Mouse (Mus musculus) CH12.LX (cell line): ENCODE results near the gene Ttc7. TPM values are rescaled to one million over a fixed set of nuclear protein-coding genes. Genes with fewer than 3 reads are reported as not detected.
A peak's percentile ranks its signal among the peaks of the same experiment; 100 is the strongest.

Source experiments
- DNase-seq: peaks from one replicate; pipeline ENCODE4 v3.0.0-alpha.2; 2013; ENCODE audit errors: extremely low read depth
- H3K27ac ChIP-seq: 2 replicates; pipeline ENCODE4 v1.5.1; 2012; ENCODE audit warnings: low read depth, mild to moderate bottlenecking, control low read depth, moderate library complexity; ENCODE audit not compliant: insufficient read depth
- H3K27me3 ChIP-seq: replicated peaks from 2 replicates; pipeline ENCODE3; 2012; ENCODE audit warnings: inconsistent platforms
- H3K36me3 ChIP-seq, 2 experiments: replicated peaks in 1 of 2; 2 replicates each; pipeline versions ENCODE3 to v1.6.1; 2012; ENCODE audit warnings: inconsistent platforms in 1 of 2, low read length in 1 of 2, mild to moderate bottlenecking in 1 of 2, mixed read lengths in 1 of 2, moderate library complexity in 1 of 2; ENCODE audit not compliant: control insufficient read depth in 1 of 2, insufficient read depth in 1 of 2
- H3K4me1 ChIP-seq, 2 experiments: 2 replicates each; pipeline ENCODE4 v1.6.1; 2012; ENCODE audit warnings: inconsistent platforms in 1 of 2, moderate library complexity in 1 of 2; ENCODE audit not compliant: insufficient read depth in 2 of 2, control insufficient read depth in 1 of 2
- H3K4me2 ChIP-seq: 2 replicates; pipeline ENCODE4 v1.6.1; 2012; ENCODE audit warnings: low read depth, mild to moderate bottlenecking, control low read depth; ENCODE audit not compliant: poor library complexity, insufficient read depth, severe bottlenecking
- H3K4me3 ChIP-seq, 3 experiments: fragments of 150-350 bp in 1 of 3; sonication (generic) in 1 of 3; replicated peaks in 1 of 3; 2 replicates each; pipeline versions ENCODE3 to v1.5.1; 2011 to 2012; ENCODE audit warnings: low read depth in 2 of 3, low read length in 2 of 3, mild to moderate bottlenecking in 2 of 3, moderate library complexity in 2 of 3, control low read depth in 1 of 3, improper control_type of control experiment in 1 of 3, inconsistent platforms in 1 of 3, mixed read lengths in 1 of 3; ENCODE audit not compliant: poor library complexity in 1 of 3
- H3K79me2 ChIP-seq: replicated peaks from 2 replicates; pipeline ENCODE4 v1.6.1; 2012; ENCODE audit warnings: mild to moderate bottlenecking, moderate library complexity; ENCODE audit not compliant: control insufficient read depth, poor library complexity, insufficient read depth, severe bottlenecking; ENCODE audit errors: extremely low read depth
- H3K9ac ChIP-seq: 2 replicates; pipeline ENCODE4 v1.6.1; 2012; ENCODE audit warnings: low read depth, mild to moderate bottlenecking, control low read depth, moderate library complexity; ENCODE audit not compliant: insufficient read depth
- H3K9me3 ChIP-seq: replicated peaks from 2 replicates; pipeline ENCODE3; 2012; ENCODE audit warnings: low read length, inconsistent platforms, mixed read lengths
- BHLHE40 ChIP-seq: IDR thresholded peaks from 2 replicates; pipeline ENCODE4 v1.6.1; 2011; ENCODE audit warnings: mild to moderate bottlenecking, low read depth, low read length, improper control_type of control experiment
- CHD1 ChIP-seq: IDR thresholded peaks from 2 replicates; pipeline ENCODE4 v1.6.1; 2012; ENCODE audit warnings: low read depth, low read length, improper control_type of control experiment, inconsistent platforms
- CHD2 ChIP-seq: IDR thresholded peaks from 2 replicates; pipeline ENCODE4 v1.6.1; 2011; ENCODE audit warnings: low read length, improper control_type of control experiment
- EP300 ChIP-seq: IDR thresholded peaks from 2 replicates; pipeline ENCODE4 v1.6.1; 2011; ENCODE audit warnings: low read length, improper control_type of control experiment
- ETS1 ChIP-seq: conservative IDR thresholded peaks from 2 replicates; pipeline ENCODE4 v1.6.1; 2012; ENCODE audit warnings: low read depth, mild to moderate bottlenecking, inconsistent platforms, low read length, improper control_type of control experiment, moderate library complexity
- JUN ChIP-seq: IDR thresholded peaks from 2 replicates; pipeline ENCODE4 v1.6.1; 2011; ENCODE audit warnings: low read depth, mild to moderate bottlenecking, low read length, improper control_type of control experiment, moderate library complexity; ENCODE audit not compliant: insufficient read depth
- JUND ChIP-seq: conservative IDR thresholded peaks from 2 replicates; pipeline ENCODE4 v1.6.1; 2011; ENCODE audit warnings: low read depth, low read length, improper control_type of control experiment
- MAX ChIP-seq: IDR thresholded peaks from 2 replicates; pipeline ENCODE4 v1.6.1; 2011; ENCODE audit warnings: low read length, improper control_type of control experiment
- MAZ ChIP-seq: IDR thresholded peaks from 2 replicates; pipeline ENCODE4 v1.6.1; 2012; ENCODE audit warnings: low read depth, mild to moderate bottlenecking, inconsistent platforms, low read length, improper control_type of control experiment, moderate library complexity
- MEF2A ChIP-seq: IDR thresholded peaks from 2 replicates; pipeline ENCODE4 v1.6.1; 2014; ENCODE audit warnings: low read depth, mild to moderate bottlenecking, inconsistent platforms, low read length, improper control_type of control experiment, borderline replicate concordance
- MXI1 ChIP-seq: IDR thresholded peaks from 2 replicates; pipeline ENCODE4 v1.6.1; 2011; ENCODE audit warnings: mild to moderate bottlenecking, low read depth, low read length, improper control_type of control experiment
- NELFE ChIP-seq: IDR thresholded peaks from 2 replicates; pipeline ENCODE4 v1.6.1; 2011; ENCODE audit warnings: low read depth, low read length, improper control_type of control experiment
- NRF1 ChIP-seq: IDR thresholded peaks from 2 replicates; pipeline ENCODE4 v1.6.1; 2014; ENCODE audit warnings: low read depth, mild to moderate bottlenecking, inconsistent platforms, low read length, improper control_type of control experiment, moderate library complexity
- POLR2AphosphoS2 ChIP-seq: IDR thresholded peaks from 2 replicates; pipeline ENCODE4 v1.6.1; 2011; ENCODE audit warnings: low read depth, low read length, improper control_type of control experiment
- TCF12 ChIP-seq: IDR thresholded peaks from 2 replicates; pipeline ENCODE4 v1.6.1; 2014; ENCODE audit warnings: low read depth, mild to moderate bottlenecking, inconsistent platforms, low read length, improper control_type of control experiment
- UBTF ChIP-seq: IDR thresholded peaks from 2 replicates; pipeline ENCODE4 v1.6.1; 2012; ENCODE audit warnings: low read depth, mild to moderate bottlenecking, inconsistent platforms, low read length, improper control_type of control experiment, moderate library complexity
- ZMIZ1 ChIP-seq: IDR thresholded peaks from 2 replicates; pipeline ENCODE4 v1.6.1; 2012; ENCODE audit warnings: low read depth, mild to moderate bottlenecking, inconsistent platforms, low read length, improper control_type of control experiment
- ZNF384 ChIP-seq: IDR thresholded peaks from 2 replicates; pipeline ENCODE4 v1.6.1; 2012; ENCODE audit warnings: low read depth, low read length, improper control_type of control experiment, inconsistent platforms
- dilution Hi-C: fragments of 300-500 bp; cut with MboI; formaldehyde crosslinking; loops from 2 replicates; pipeline ENCODE4 v1.14.3; 2020; ENCODE audit warnings: low sequenced_read_pairs; ENCODE audit not compliant: extremely low pct_unique_long_range_greater_than_20kb, extremely low pct_ligation_motif_present
- in situ Hi-C: fragments of 300-500 bp; cut with MboI; formaldehyde crosslinking; loops from 3 replicates; pipeline ENCODE4 v1.14.3; 2019; ENCODE audit warnings: low sequenced_read_pairs, low pct_ligation_motif_present, low pct_unique_long_range_greater_than_20kb, mixed read lengths
- polyA plus RNA-seq: library from polyadenylated mRNA; unstranded; fragments of >175 nt; gene quantifications from 2 replicates; pipeline ENCODE4 v1.2.1, GENCODE M21; 2012; ENCODE audit warnings: low read depth; ENCODE audit not compliant: insufficient read length
- total RNA-seq, 2 experiments: library from RNA; depleted of rRNA; stranded (reverse); fragments of 300-350 nt in 1 of 2; fragments of >200 nt in 1 of 2; gene quantifications; 2 replicates each; pipeline ENCODE4 v1.2.3; 2012 to 2014

Gene Ttc7
- total and polyA plus RNA-seq, 3 experiments: 6.2 to 16.4 (median 12.8) TPM

- dilution Hi-C loops: no loop called here
- no peaks in the 10 kb centered on the region for H3K27me3 ChIP-seq
- H3K36me3 ChIP-seq: no peaks in the 10 kb centered on the region
- H3K9me3 ChIP-seq: no peaks in the 10 kb centered on the region
- no peak for DNase-seq
- no peak overlapping the region for H3K4me3 ChIP-seq
- in situ Hi-C loops: no loop called here
- no peak overlapping the region for H3K9ac ChIP-seq
- H3K79me2 ChIP-seq: no peaks in the 10 kb centered on the region
- H3K4me2 ChIP-seq: no peak overlapping the region
- H3K27ac ChIP-seq: no peak overlapping the region
- peaks cover 12 to 37% of the 10 kb centered on the region in 2 experiments for H3K4me1 ChIP-seq
- no peak for TF ChIP-seq CHD2
- TF ChIP-seq ZNF384: no peak
- no peak for TF ChIP-seq POLR2AphosphoS2
- TF ChIP-seq CHD1: no peak
- TF ChIP-seq, all 38 proteins: peak for 0
Measured at GRCm38 (mm10) chr17:87385835-87386234, 103.1 kb downstream of the Ttc7 start.

GRCm38 (mm10) chr17:87387068-87387467 lies 104.4 kb downstream of the Ttc7 start:
- Histone ChIP-seq H3K79me2 (no peaks in the 10 kb centered on the region), H3K9me3 (no peaks in the 10 kb centered on the region), H3K4me3 (no peak overlapping the region), H3K27me3 (no peaks in the 10 kb centered on the region), H3K36me3 (no peaks in the 10 kb centered on the region), H3K9ac (no peak overlapping the region), H3K4me2 (no peak overlapping the region), H3K27ac (no peak overlapping the region), H3K4me1 (peaks cover 12 to 33% of the 10 kb centered on the region in 2 experiments)
- in situ Hi-C loops: no loop called here
- DNase-seq: peak; percentile 74
- TF ChIP-seq BHLHE40 (peak; percentile 64), UBTF (no peak), NELFE (no peak), ZMIZ1 (no peak), EP300 (peak; percentile 56), MAZ (0 out of 2 replicates have a peak, but pooled peaks have one; percentile 70), ETS1 (peak; percentile 67), NRF1 (no peak), MXI1 (peak; percentile 43; the same call in 1 of the 2 replicates), MEF2A (0 out of 2 replicates have a peak, but pooled peaks have one; percentile 30), JUND (no peak), MAX (peak; percentile 83), TCF12 (peak; percentile 63), JUN (no peak)
- dilution Hi-C loops: no loop called here
